Mouse (Mus musculus): Measurements from ENCODE around the gene Hoxb6. TPM values are rescaled to one million over a fixed set of nuclear protein-coding genes. Genes with fewer than 3 reads are reported as not detected.

Hoxb6 gene
- polyA plus RNA-seq, 1 experiment, result 62.7 TPM

DNA sequence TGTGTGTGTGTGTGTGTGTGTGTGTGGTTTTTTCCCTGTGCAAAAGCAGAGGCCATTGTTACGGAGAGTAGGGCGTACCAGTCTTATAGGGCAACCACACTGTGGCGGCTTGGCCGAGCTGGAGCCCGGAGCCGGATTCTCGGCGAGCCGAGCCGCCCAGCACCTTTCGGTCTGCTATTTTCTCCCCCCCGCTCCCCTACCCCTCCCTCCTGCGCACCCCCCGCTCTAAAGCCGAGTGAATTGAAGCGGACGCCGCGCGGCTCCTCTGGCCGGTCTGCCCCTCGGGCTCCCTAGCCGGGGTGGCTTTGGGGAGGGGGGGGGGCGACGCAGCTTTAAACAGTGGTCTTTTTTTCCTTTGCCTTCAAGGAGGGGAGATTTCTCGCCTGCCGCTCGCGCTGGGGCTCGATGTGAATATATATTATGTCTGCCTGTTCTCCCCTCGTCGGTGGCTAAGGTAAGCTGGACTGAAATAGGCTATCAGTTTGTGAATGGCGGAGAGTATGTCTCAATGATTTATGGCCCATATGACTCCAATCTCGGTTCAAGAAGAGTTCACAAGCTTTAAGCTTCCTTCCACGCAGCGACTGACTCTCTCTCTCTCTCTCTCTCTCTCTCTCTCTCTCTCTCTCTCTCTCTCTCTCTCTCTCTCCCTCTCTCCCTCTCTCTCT is 48.6 kb downstream of the Hoxb6 start:
- Histone ChIP-seq H3K4me1 (ENCODE audit: control insufficient read depth, insufficient read depth, low read length) (peaks cover 40% of the 10 kb centered on the region), H3K36me3 (ENCODE audit: control insufficient read depth, insufficient read depth, low read length) (no peaks in the 10 kb centered on the region), H3K27me3 (replicated peaks; ENCODE audit: control insufficient read depth, insufficient read depth, low read length) (no peaks in the 10 kb centered on the region), H3K27ac (ENCODE audit: insufficient read depth, low read depth, low read length) (peak overlapping the region; percentile 98), H3K4me3 (ENCODE audit: insufficient read depth, low read depth, low read length) (peak overlapping the region; percentile 61)
- DNase-seq, result peak; percentile 66
- WGBS, result under 1% methylated on average over 35 of the region's 36 CpGs
- TF ChIP-seq CTCF (conservative IDR thresholded peaks at IDR 0.05; ENCODE audit: insufficient read depth, insufficient read length, low read depth, low read length), result no peak
- no peak for TF ChIP-seq POLR2A (IDR thresholded peaks at IDR 0.05; ENCODE audit: low read depth, low read length)

DNA sequence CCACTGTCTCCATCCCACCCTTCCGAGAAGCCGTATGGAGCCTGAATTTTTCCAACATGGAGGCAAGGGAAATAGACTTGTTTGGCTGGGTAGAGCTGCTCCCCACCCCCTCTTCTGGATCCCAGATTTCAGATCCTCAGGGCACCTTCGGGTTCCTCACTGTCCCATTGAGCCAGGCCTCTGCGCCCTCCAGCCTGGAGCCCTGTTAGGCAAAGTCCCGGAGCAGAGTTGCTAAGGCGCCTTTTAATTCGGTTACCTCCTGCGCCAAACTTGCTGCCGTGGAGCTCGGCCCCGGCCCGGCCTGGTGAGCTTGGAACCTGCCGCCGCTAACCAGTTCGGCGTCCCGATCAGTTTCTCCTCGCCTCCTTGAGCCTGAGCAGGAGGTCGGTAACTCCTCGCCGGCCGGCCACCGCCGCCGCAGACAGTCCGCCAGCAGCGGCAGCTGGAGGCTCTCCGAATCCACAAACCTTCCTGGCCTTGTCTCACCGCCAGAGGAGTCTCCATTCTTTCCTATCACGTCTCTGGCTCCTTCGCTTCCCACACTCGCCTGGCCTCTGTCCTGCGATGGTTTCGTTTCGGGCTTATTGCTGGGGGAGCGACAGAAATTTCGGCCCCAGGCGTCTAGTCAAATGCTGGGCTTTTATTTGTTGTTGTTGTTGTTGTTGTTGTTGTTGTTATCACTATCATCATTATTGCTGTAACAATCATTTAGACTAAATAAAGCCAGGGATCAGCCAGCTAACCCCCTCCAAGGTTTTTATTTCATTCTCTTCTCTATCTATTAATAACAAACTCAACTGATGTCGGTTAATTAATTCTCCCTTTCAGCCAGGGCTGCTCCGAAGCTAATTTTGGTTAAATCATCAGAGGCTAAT is 49.7 kb downstream of the Hoxb6 start:
- DNase-seq, result peak; percentile 83
- no peaks in the 10 kb centered on the region for H3K36me3 ChIP-seq (ENCODE audit: control insufficient read depth, insufficient read depth, low read length)
- 6% methylated on average over 40 of the region's 40 CpGs for WGBS

DNA sequence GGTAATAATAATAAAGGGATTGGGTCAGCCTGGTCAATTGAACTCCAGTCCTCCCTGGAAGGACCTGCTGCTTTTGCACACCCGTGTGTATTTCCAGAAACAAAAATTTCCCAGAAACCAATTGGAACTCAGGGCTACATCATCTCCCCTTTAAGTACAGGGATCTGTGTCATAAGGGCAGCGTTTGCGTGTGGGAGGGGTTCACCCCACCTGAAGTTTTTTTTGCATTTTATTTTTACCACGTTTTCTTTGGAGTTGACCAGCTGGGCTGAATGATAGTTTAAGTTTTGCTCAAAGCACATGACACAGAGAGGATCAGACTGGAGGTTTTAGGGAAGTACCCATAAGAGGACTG is 50.3 kb downstream of the Hoxb6 start:
- Histone ChIP-seq H3K36me3 (ENCODE audit: control insufficient read depth, insufficient read depth, low read length) (no peaks in the 10 kb centered on the region), H3K4me1 (ENCODE audit: control insufficient read depth, insufficient read depth, low read length) (peaks cover 26% of the 10 kb centered on the region), H3K27ac (ENCODE audit: insufficient read depth, low read depth, low read length) (peak overlapping the region; percentile 98), H3K27me3 (replicated peaks; ENCODE audit: control insufficient read depth, insufficient read depth, low read length) (no peaks in the 10 kb centered on the region), H3K4me3 (ENCODE audit: insufficient read depth, low read depth, low read length) (no peak overlapping the region)
- peak; percentile 48 for DNase-seq
- TF ChIP-seq CTCF (conservative IDR thresholded peaks at IDR 0.05; ENCODE audit: insufficient read depth, insufficient read length, low read depth, low read length), result no peak
- no peak for TF ChIP-seq POLR2A (IDR thresholded peaks at IDR 0.05; ENCODE audit: low read depth, low read length)
- 23% methylated on average over 4 of the region's 4 CpGs for WGBS

More for the DNA sequence above, 49.7 kb downstream of the Hoxb6 start:
- no peaks in the 10 kb centered on the region for H3K27me3 ChIP-seq (replicated peaks; ENCODE audit: control insufficient read depth, insufficient read depth, low read length)
- peak overlapping the region; percentile 98 for H3K27ac ChIP-seq (ENCODE audit: insufficient read depth, low read depth, low read length)
- H3K4me1 ChIP-seq (ENCODE audit: control insufficient read depth, insufficient read depth, low read length), result peaks cover 30% of the 10 kb centered on the region
- peak overlapping the region; percentile 61 for H3K4me3 ChIP-seq (ENCODE audit: insufficient read depth, low read depth, low read length)
- TF ChIP-seq CTCF (conservative IDR thresholded peaks at IDR 0.05; ENCODE audit: insufficient read depth, insufficient read length, low read depth, low read length), result no peak
- no peak for TF ChIP-seq POLR2A (IDR thresholded peaks at IDR 0.05; ENCODE audit: low read depth, low read length)

DNA sequence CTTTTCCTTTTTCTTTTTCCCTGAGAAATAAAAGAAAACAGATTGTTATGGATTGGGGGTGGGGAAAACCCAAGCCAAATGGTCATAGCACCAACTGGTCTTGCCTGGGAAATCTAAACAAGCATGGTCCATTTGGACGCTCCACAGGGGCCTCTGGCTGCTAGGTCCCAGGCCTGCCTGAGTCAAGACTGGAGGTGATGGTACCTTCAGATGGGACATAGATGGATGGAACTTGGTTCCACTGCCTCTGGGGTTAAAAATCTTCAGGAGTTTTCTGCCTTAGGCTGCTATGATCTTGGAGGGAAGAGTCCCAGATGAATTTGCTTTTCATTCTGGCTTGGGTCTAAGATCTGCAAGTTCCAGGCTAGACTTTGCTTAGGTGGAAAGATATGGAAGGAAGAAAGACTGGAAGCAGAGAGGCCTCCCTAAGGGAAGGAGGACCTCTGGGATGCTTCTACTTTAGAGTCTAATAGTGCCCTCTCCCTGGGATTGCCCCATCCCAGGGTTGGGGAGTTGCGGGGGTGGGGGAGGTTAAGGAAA is 51.0 kb downstream of the Hoxb6 start:
- no peaks in the 10 kb centered on the region for H3K36me3 ChIP-seq (ENCODE audit: control insufficient read depth, insufficient read depth, low read length)
- H3K27ac ChIP-seq (ENCODE audit: insufficient read depth, low read depth, low read length), result peak overlapping the region; percentile 68
- 53% methylated on average over 2 of the region's 2 CpGs for WGBS
- no peak for TF ChIP-seq CTCF (conservative IDR thresholded peaks at IDR 0.05; ENCODE audit: insufficient read depth, insufficient read length, low read depth, low read length)
- no peak for TF ChIP-seq POLR2A (IDR thresholded peaks at IDR 0.05; ENCODE audit: low read depth, low read length)
- peaks cover 28% of the 10 kb centered on the region for H3K4me1 ChIP-seq (ENCODE audit: control insufficient read depth, insufficient read depth, low read length)
- H3K27me3 ChIP-seq (replicated peaks; ENCODE audit: control insufficient read depth, insufficient read depth, low read length), result no peaks in the 10 kb centered on the region
- peak; percentile 38 for DNase-seq
- no peak overlapping the region for H3K4me3 ChIP-seq (ENCODE audit: insufficient read depth, low read depth, low read length)

DNA sequence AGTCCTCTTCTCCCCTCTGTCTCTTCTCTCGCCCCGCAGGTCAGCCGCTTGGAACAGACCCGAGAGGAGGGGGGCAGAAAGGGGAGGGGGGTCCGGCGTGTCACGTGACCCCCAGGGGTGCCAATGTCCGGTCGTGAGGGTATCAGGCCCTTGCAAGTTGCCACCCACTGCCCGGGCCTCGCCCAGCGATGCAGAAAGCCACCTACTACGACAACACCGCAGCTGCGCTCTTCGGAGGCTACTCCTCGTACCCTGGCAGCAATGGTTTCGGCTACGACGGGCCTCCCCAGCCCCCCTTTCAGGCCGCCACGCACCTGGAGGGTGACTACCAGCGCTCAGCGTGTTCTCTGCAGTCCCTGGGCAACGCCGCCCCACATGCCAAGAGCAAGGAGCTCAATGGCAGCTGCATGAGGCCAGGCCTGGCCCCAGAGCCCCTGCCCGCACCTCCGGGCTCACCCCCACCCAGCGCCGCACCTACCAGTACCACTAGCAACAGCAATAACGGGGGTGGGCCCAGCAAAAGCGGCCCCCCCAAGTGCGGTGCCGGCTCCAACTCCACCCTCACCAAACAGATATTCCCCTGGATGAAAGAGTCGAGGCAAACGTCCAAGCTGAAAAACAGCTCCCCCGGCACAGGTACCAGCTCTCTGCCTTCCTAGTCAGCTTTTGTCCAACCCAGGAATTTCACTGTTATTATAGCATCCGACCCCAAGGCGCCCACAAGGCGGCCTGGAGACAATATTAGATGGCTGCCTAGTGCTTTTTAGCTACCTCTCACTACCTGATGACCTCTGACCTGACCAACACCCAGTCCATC is 52.0 kb downstream of the Hoxb6 start:
- 36% methylated on average over 40 of the region's 40 CpGs for WGBS
- H3K4me3 ChIP-seq (ENCODE audit: insufficient read depth, low read depth, low read length), result 0 out of 2 replicates have a peak overlapping the region, but pooled peaks have one; percentile 1
- H3K27ac ChIP-seq (ENCODE audit: insufficient read depth, low read depth, low read length), result peak overlapping the region; percentile 62

DNA sequence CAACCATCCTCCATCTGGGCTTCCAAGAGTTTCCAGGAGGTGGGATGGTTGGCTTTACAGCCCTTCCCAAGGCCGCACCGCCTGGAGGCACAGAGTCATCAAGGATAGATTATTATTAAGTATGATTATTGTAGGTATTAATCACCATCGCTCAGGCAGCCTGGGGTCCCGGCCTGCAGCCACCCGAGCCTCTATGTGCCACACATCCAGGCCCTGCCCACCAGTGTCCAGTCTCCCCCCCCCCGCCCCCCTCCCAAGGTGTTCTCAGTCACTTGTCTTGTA is 52.5 kb downstream of the Hoxb6 start:
- no peaks in the 10 kb centered on the region for H3K36me3 ChIP-seq (ENCODE audit: control insufficient read depth, insufficient read depth, low read length)
- WGBS, result 25% methylated on average over 6 of the region's 6 CpGs
- no peak overlapping the region for H3K4me3 ChIP-seq (ENCODE audit: insufficient read depth, low read depth, low read length)
- no peaks in the 10 kb centered on the region for H3K27me3 ChIP-seq (replicated peaks; ENCODE audit: control insufficient read depth, insufficient read depth, low read length)
- H3K27ac ChIP-seq (ENCODE audit: insufficient read depth, low read depth, low read length), result peak overlapping the region; percentile 62; the same call in 1 of the 2 replicates
- DNase-seq, result no peak
- TF ChIP-seq CTCF (conservative IDR thresholded peaks at IDR 0.05; ENCODE audit: insufficient read depth, insufficient read length, low read depth, low read length), result no peak
- TF ChIP-seq POLR2A (IDR thresholded peaks at IDR 0.05; ENCODE audit: low read depth, low read length), result no peak
- peaks cover 20% of the 10 kb centered on the region for H3K4me1 ChIP-seq (ENCODE audit: control insufficient read depth, insufficient read depth, low read length)

More for the DNA sequence above, 52.0 kb downstream of the Hoxb6 start:
- Histone ChIP-seq H3K36me3 (ENCODE audit: control insufficient read depth, insufficient read depth, low read length) (no peaks in the 10 kb centered on the region), H3K4me1 (ENCODE audit: control insufficient read depth, insufficient read depth, low read length) (peaks cover 24% of the 10 kb centered on the region), H3K27me3 (replicated peaks; ENCODE audit: control insufficient read depth, insufficient read depth, low read length) (no peaks in the 10 kb centered on the region)
- DNase-seq, result peak; percentile 61
- TF ChIP-seq CTCF (conservative IDR thresholded peaks at IDR 0.05; ENCODE audit: insufficient read depth, insufficient read length, low read depth, low read length) (no peak), POLR2A (IDR thresholded peaks at IDR 0.05; ENCODE audit: low read depth, low read length) (no peak)

Measured in kidney, adult 2 months (tissue).